Mouse (Mus musculus): ENCODE measurements at regions not wholly inside any gene's neighbourhood (a gene's known extent, or its start where the extent isn't known, plus 50 kb on each side); places are given as distances from the start of the nearest gene placed in this dataset.

DNA sequence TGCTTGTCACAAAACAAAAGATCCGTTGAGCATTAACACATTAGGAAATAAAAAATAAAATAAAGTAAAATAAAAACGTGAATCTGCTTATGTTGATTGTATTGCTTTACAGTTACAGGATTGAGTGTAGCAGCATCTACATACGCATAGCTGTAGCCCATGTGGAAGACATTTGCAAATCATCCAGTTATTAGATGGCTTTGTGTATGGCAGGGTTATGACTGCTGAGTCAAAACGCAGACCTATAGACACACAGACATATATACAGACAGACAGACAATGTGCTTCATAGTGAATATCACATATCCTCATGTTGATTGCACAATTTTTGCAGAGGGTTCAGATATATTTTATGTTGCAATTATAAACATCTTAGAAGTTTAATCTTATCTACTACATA is 64.5 kb downstream of the Gm11146 start:
- no peak overlapping the region for H3K4me3 ChIP-seq (ENCODE audit: low read depth, low read length)
- no peak overlapping the region for H3K9ac ChIP-seq (ENCODE audit: low read length)
- H3K4me2 ChIP-seq (replicated peaks; ENCODE audit: low read depth) = no peak overlapping the region; the same call in 1 of the 2 replicates
- no peaks in the 10 kb centered on the region for H3K27me3 ChIP-seq (ENCODE audit: control insufficient read depth, insufficient read depth, low read length)
- TF ChIP-seq EP300 (optimal IDR thresholded peaks at IDR 0.05) (no peak), CTCF (IDR thresholded peaks at IDR 0.05; ENCODE audit: low read depth) (no peak)
- no peaks in the 10 kb centered on the region for H3K36me3 ChIP-seq (ENCODE audit: control insufficient read depth, insufficient read depth, low read length)
- H3K4me1 ChIP-seq (replicated peaks; ENCODE audit: control insufficient read depth, insufficient read depth) = no peaks in the 10 kb centered on the region
- 73% methylated on average over 4 of the region's 4 CpGs for WGBS
- no peak for ATAC-seq (ENCODE audit: low FRiP score, low TSS enrichment)
- no peak overlapping the region for H3K27ac ChIP-seq (replicated peaks)
- DNase-seq (ENCODE audit: low spot score) = no peak
- no peaks in the 10 kb centered on the region for H3K9me3 ChIP-seq (ENCODE audit: control insufficient read depth, low read length)

DNA sequence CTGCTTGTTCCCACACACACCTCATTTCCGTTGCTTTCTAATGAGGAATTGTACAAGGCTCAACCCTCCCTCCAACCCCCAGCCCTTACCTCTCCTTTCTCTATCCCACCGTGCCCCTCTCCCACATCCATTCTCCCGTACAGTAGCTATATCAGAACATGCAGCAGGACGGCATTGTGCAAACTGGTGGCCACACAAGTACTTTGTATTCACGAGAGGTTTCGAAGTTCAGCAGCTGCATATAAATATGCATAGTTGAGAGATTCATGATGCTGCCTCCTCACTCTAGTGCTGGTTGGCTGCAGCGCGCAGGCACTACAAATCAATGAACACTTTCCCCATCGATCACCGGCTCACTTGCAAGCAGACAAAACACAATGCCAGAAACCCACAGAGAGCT is 65.1 kb downstream of the Gm11146 start:
- 67% methylated on average over 10 of the region's 10 CpGs for WGBS
- Histone ChIP-seq H3K4me1 (replicated peaks; ENCODE audit: control insufficient read depth, insufficient read depth) (no peaks in the 10 kb centered on the region), H3K27me3 (ENCODE audit: control insufficient read depth, insufficient read depth, low read length) (no peaks in the 10 kb centered on the region), H3K36me3 (ENCODE audit: control insufficient read depth, insufficient read depth, low read length) (no peaks in the 10 kb centered on the region), H3K27ac (replicated peaks) (no peak overlapping the region), H3K4me2 (replicated peaks; ENCODE audit: low read depth) (no peak overlapping the region; the same call in 1 of the 2 replicates), H3K9me3 (ENCODE audit: control insufficient read depth, low read length) (no peaks in the 10 kb centered on the region), H3K9ac (ENCODE audit: low read length) (no peak overlapping the region), H3K4me3 (ENCODE audit: low read depth, low read length) (no peak overlapping the region)
- DNase-seq (ENCODE audit: low spot score) (no peak), ATAC-seq (ENCODE audit: low FRiP score, low TSS enrichment) (no peak)
- TF ChIP-seq CTCF (IDR thresholded peaks at IDR 0.05; ENCODE audit: low read depth) (no peak), EP300 (optimal IDR thresholded peaks at IDR 0.05) (no peak)

DNA sequence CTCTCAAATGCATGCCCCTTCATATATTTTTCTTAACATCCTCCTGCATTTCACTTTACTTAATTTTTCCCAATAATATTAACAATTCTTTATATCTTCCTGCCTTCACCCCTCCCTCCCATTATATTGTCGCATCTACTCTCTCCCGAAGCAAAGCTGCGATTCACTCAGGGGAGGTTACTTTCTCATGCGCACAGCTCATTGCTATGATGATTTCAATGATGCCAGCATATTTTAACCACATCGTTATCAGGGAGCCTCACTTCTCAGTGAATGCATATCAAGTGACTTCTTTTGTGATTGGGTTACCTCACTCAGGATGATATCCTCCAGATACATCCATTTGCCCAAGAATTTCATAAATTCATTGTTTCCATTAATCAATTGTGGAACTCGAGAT is 65.6 kb downstream of the Gm11146 start:
- WGBS = 69% methylated on average over 6 of the region's 6 CpGs
- no peaks in the 10 kb centered on the region for H3K27me3 ChIP-seq (ENCODE audit: control insufficient read depth, insufficient read depth, low read length)
- no peaks in the 10 kb centered on the region for H3K9me3 ChIP-seq (ENCODE audit: control insufficient read depth, low read length)
- ATAC-seq (ENCODE audit: low FRiP score, low TSS enrichment) (no peak), DNase-seq (ENCODE audit: low spot score) (no peak)
- no peak for TF ChIP-seq EP300 (optimal IDR thresholded peaks at IDR 0.05)
- TF ChIP-seq CTCF (IDR thresholded peaks at IDR 0.05; ENCODE audit: low read depth) = no peak
- no peak overlapping the region for H3K27ac ChIP-seq (replicated peaks)
- H3K36me3 ChIP-seq (ENCODE audit: control insufficient read depth, insufficient read depth, low read length) = no peaks in the 10 kb centered on the region
- no peaks in the 10 kb centered on the region for H3K4me1 ChIP-seq (replicated peaks; ENCODE audit: control insufficient read depth, insufficient read depth)
- no peak overlapping the region; the same call in 1 of the 2 replicates for H3K4me2 ChIP-seq (replicated peaks; ENCODE audit: low read depth)
- H3K4me3 ChIP-seq (ENCODE audit: low read depth, low read length) = no peak overlapping the region
- no peak overlapping the region for H3K9ac ChIP-seq (ENCODE audit: low read length)

DNA sequence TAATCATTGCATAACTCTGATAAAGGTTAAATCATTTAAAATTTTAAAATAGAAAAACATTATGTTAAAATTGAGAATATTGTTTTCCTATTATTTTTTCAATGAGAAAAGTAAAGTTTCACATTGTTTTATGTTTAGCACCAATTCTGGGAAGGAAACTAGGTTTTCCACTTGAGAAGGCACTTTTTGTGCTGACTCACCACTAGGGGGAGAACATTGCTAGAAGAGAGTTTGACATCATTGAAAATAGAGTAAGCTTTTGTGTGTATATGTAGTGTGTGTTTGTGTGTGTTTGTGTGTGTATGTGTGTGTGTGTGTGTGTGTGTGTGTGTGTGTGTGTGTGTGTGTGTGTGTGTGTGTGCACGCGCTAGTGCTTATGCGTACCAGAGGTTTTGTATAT is 66.9 kb downstream of the Gm11146 start:
- Histone ChIP-seq H3K4me1 (replicated peaks; ENCODE audit: control insufficient read depth, insufficient read depth) (no peaks in the 10 kb centered on the region), H3K4me2 (replicated peaks; ENCODE audit: low read depth) (no peak overlapping the region), H3K36me3 (ENCODE audit: control insufficient read depth, insufficient read depth, low read length) (no peaks in the 10 kb centered on the region), H3K4me3 (ENCODE audit: low read depth, low read length) (no peak overlapping the region), H3K9me3 (ENCODE audit: control insufficient read depth, low read length) (0 out of 2 replicates have a peak, but pooled peaks cover 3% of the 10 kb centered on the region), H3K27me3 (ENCODE audit: control insufficient read depth, insufficient read depth, low read length) (no peaks in the 10 kb centered on the region), H3K9ac (ENCODE audit: low read length) (no peak overlapping the region), H3K27ac (replicated peaks) (no peak overlapping the region)
- no peak for DNase-seq (ENCODE audit: low spot score)
- ATAC-seq (ENCODE audit: low FRiP score, low TSS enrichment) = no peak
- WGBS = 100% methylated on average over 3 of the region's 3 CpGs
- TF ChIP-seq CTCF (IDR thresholded peaks at IDR 0.05; ENCODE audit: low read depth) = peak; percentile 75
- no peak for TF ChIP-seq EP300 (optimal IDR thresholded peaks at IDR 0.05)

DNA sequence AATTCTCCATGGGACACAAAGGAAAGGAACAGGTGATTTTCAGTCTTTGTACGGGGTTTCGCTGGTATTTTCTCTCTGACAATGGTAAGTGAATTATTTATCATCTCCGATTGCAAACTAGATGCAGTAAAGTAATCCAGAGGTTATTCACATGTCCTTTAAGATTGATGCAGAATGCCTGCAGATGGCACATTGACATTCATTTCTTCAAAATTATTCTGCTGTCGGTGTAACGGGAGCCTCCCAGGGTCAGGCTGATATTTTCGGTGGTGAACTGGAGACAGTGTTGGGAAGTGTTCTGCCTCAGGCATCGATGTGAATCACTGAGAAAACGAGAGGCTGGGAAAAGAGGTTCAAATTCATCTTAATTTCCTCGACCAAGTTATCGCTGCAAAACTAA is 70.3 kb downstream of the Gm11146 start:
- Histone ChIP-seq H3K4me3 (ENCODE audit: low read depth, low read length) (no peak overlapping the region), H3K36me3 (ENCODE audit: control insufficient read depth, insufficient read depth, low read length) (no peaks in the 10 kb centered on the region; the same call in 1 of the 2 replicates), H3K27me3 (ENCODE audit: control insufficient read depth, insufficient read depth, low read length) (no peaks in the 10 kb centered on the region), H3K9me3 (ENCODE audit: control insufficient read depth, low read length) (0 out of 2 replicates have a peak, but pooled peaks cover 3% of the 10 kb centered on the region), H3K27ac (replicated peaks) (no peak overlapping the region), H3K4me2 (replicated peaks; ENCODE audit: low read depth) (no peak overlapping the region), H3K9ac (ENCODE audit: low read length) (no peak overlapping the region), H3K4me1 (replicated peaks; ENCODE audit: control insufficient read depth, insufficient read depth) (no peaks in the 10 kb centered on the region)
- ATAC-seq (ENCODE audit: low FRiP score, low TSS enrichment) (no peak), DNase-seq (ENCODE audit: low spot score) (no peak)
- 81% methylated on average over 10 of the region's 10 CpGs for WGBS
- TF ChIP-seq EP300 (optimal IDR thresholded peaks at IDR 0.05) = no peak

DNA sequence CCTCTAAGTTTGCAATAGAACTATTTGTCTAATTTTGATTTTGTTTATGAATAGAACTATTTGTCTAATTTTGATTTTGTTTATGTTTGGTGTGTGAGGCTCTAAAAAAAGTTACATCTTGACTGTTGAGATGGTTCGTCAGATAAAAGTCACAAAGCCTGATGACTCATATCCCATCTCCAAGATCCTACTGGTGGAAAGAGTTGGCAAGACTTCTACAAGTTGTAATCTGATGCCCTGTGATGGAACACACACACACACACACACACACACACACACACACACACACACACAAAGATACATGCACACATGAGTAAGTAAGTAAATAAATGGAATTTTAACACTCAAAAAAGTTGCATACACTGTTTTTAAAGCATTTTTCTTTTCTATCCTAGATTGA is 73.9 kb downstream of the Gm11146 start:
- Histone ChIP-seq H3K9me3 (ENCODE audit: control insufficient read depth, low read length) (0 out of 2 replicates have a peak, but pooled peaks cover 3% of the 10 kb centered on the region), H3K4me3 (ENCODE audit: low read depth, low read length) (no peak overlapping the region), H3K27ac (replicated peaks) (no peak overlapping the region), H3K4me1 (replicated peaks; ENCODE audit: control insufficient read depth, insufficient read depth) (no peaks in the 10 kb centered on the region), H3K27me3 (ENCODE audit: control insufficient read depth, insufficient read depth, low read length) (no peaks in the 10 kb centered on the region), H3K9ac (ENCODE audit: low read length) (no peak overlapping the region), H3K36me3 (ENCODE audit: control insufficient read depth, insufficient read depth, low read length) (no peaks in the 10 kb centered on the region; the same call in 1 of the 2 replicates), H3K4me2 (replicated peaks; ENCODE audit: low read depth) (no peak overlapping the region)
- 23% methylated on average over 1 of the region's 1 CpGs for whole genome bisulfite sequencing
- no peak for ATAC-seq (ENCODE audit: low FRiP score, low TSS enrichment)
- TF ChIP-seq CTCF (IDR thresholded peaks at IDR 0.05; ENCODE audit: low read depth) (no peak), EP300 (optimal IDR thresholded peaks at IDR 0.05) (no peak)
- no peak for DNase-seq (ENCODE audit: low spot score)
